Mouse (Mus musculus) heart, adult 2 months (tissue): ENCODE measurements around the gene Fbxl2.

ENCODE experiments used
- CTCF ChIP-seq: fragments of 200-600 bp; IDR thresholded peaks from 2 replicates; pipeline ENCODE4 v1.8.1; 2022; ENCODE audit warnings: antibody characterized with exemption, mild to moderate bottlenecking, moderate library complexity
- POLR2A ChIP-seq: fragments of 200-500 bp; IDR thresholded peaks from 2 replicates; pipeline ENCODE4 v1.6.1; 2011; ENCODE audit warnings: mild to moderate bottlenecking, low read depth, low read length, control low read depth; ENCODE audit not compliant: insufficient read depth

GRCm38 (mm10) chr9:114046028-114046427, at the start of gene Fbxl2:
- no peak for TF ChIP-seq CTCF
- no peak for TF ChIP-seq POLR2A
